Mouse (Mus musculus) sigmoid colon, adult 10 weeks (tissue): ENCODE data around the gene Vmn2r39. TPM values are rescaled to one million over a fixed set of nuclear protein-coding genes. Genes with fewer than 3 reads are reported as not detected.

Source experiments
- polyA plus RNA-seq: library from polyadenylated mRNA; stranded (reverse); fragments of 350-450 nt; fragmentation: Illumina TruSeq; extraction: RNeasy Lipid Tissue Mini Kit (QIAGEN cat#74804); gene quantifications from one replicate; pipeline ENCODE4 v1.2.3, GENCODE M21; 2014; ENCODE audit warnings: low read depth, low replicate concordance

The Vmn2r39 gene
- not detected for polyA plus RNA-seq

GRCm38 (mm10) chr7:9030698-9031097, at the start of gene Vmn2r39:
TSS of gene Vmn2r39 (minus strand) at chr7:9030798.

Other genes with a start within 250 kb of the Vmn2r39 start
- gene Vmn2r40, start 99.4 kb downstream of the Vmn2r39 start, polyA plus RNA-seq: not detected
- not detected for gene Vmn2r38, start 67.1 kb upstream of the Vmn2r39 start, polyA plus RNA-seq
- not detected for gene Vmn2r37, start 192.9 kb upstream of the Vmn2r39 start, polyA plus RNA-seq